Mouse (Mus musculus) lung, postnatal 10 days (tissue): ENCODE measurements around the gene Htra2.

Source experiments
- DNase-seq: peaks from one replicate; pipeline ENCODE4 v3.0.0; 2021

Gene Htra2

GRCm38 (mm10) chr6:83031111-83031510 is 24.0 kb downstream of the Htra2 start:
- DNase-seq: no peak

GRCm38 (mm10) chr6:83029777-83030176 is 25.3 kb downstream of the Htra2 start:
- DNase-seq: no peak

GRCm38 (mm10) chr6:83027706-83028105 is 27.4 kb downstream of the Htra2 start:
- peak; percentile 30 for DNase-seq

GRCm38 (mm10) chr6:83027293-83027692 is 27.8 kb downstream of the Htra2 start:
- DNase-seq: no peak

- DNase-seq: no peak
Observed at GRCm38 (mm10) chr6:83025221-83025620, 29.9 kb downstream of the Htra2 start.

GRCm38 (mm10) chr6:83024421-83024820 is 30.7 kb downstream of the Htra2 start:
- DNase-seq: no peak

- DNase-seq: no peak
Observed at GRCm38 (mm10) chr6:83023786-83024185, 31.3 kb downstream of the Htra2 start.

GRCm38 (mm10) chr6:83023008-83023407 is 32.1 kb downstream of the Htra2 start:
- no peak for DNase-seq

- DNase-seq: no peak
Observed at GRCm38 (mm10) chr6:83020836-83021593, 34.1 kb downstream of the Htra2 start.

- no peak for DNase-seq
Observed at GRCm38 (mm10) chr6:83020121-83020520, 35.0 kb downstream of the Htra2 start.

- no peak for DNase-seq
Observed at GRCm38 (mm10) chr6:83019044-83019443, 36.0 kb downstream of the Htra2 start.

GRCm38 (mm10) chr6:83017190-83017589 is 37.9 kb downstream of the Htra2 start:
- DNase-seq: peak; percentile 67

- DNase-seq: no peak
Observed at GRCm38 (mm10) chr6:83015749-83016148, 39.3 kb downstream of the Htra2 start.

- no peak for DNase-seq
Observed at GRCm38 (mm10) chr6:83014482-83015466, 40.3 kb downstream of the Htra2 start.

GRCm38 (mm10) chr6:83013444-83013843 is 41.6 kb downstream of the Htra2 start:
- no peak for DNase-seq

GRCm38 (mm10) chr6:83011756-83012155 is 43.3 kb downstream of the Htra2 start:
- no peak for DNase-seq

- no peak for DNase-seq
Observed at GRCm38 (mm10) chr6:83011255-83011654, 43.8 kb downstream of the Htra2 start.

- no peak for DNase-seq
Observed at GRCm38 (mm10) chr6:83010010-83010409, 45.1 kb downstream of the Htra2 start.

- peak; percentile 60 for DNase-seq
Observed at GRCm38 (mm10) chr6:83008659-83009058, 46.4 kb downstream of the Htra2 start.

- DNase-seq: no peak
Observed at GRCm38 (mm10) chr6:83006114-83006513, 49.0 kb downstream of the Htra2 start.

- no peak for DNase-seq
Observed at GRCm38 (mm10) chr6:83005444-83006011, 49.5 kb downstream of the Htra2 start.

- DNase-seq: peak; percentile 58
Observed at GRCm38 (mm10) chr6:83004872-83005271, 50.2 kb downstream of the Htra2 start.

GRCm38 (mm10) chr6:83004309-83004708 is 50.8 kb downstream of the Htra2 start:
- DNase-seq: no peak
